Mouse (Mus musculus) MEL (cell line): ENCODE data around the gene Trim67. TPM values are rescaled to one million over a fixed set of nuclear protein-coding genes. Genes with fewer than 3 reads are reported as not detected.

Experiments
- DNase-seq: peaks from one replicate; pipeline ENCODE4 v3.0.0; 2011; ENCODE audit warnings: low read depth, low spot score
- H3K27ac ChIP-seq: 2 replicates; pipeline ENCODE4 v1.5.1; 2012; ENCODE audit warnings: low read depth, mild to moderate bottlenecking, control low read depth, low read length, moderate library complexity; ENCODE audit not compliant: control insufficient read depth
- H3K27me3 ChIP-seq, 2 experiments: fragments of 150-350 bp in 1 of 2; sonication (generic) in 1 of 2; 2 replicates each; pipeline ENCODE4 v1.6.1; 2012; ENCODE audit warnings: low read length in 2 of 2, mild to moderate bottlenecking in 2 of 2, improper control_type of control experiment in 1 of 2, moderate library complexity in 1 of 2; ENCODE audit not compliant: insufficient read depth in 2 of 2, control insufficient read depth in 1 of 2
- H3K36me3 ChIP-seq, 2 experiments: 2 replicates each; pipeline ENCODE4 v1.6.1; 2012 to 2014; ENCODE audit warnings: low read length in 2 of 2, improper control_type of control experiment in 1 of 2, inconsistent platforms in 1 of 2, mild to moderate bottlenecking in 1 of 2; ENCODE audit not compliant: insufficient read depth in 2 of 2, control insufficient read depth in 1 of 2
- H3K4me1 ChIP-seq, 2 experiments: fragments of 150-350 bp in 1 of 2; sonication (generic) in 1 of 2; 2 replicates each; pipeline ENCODE4 v1.6.1; 2012; ENCODE audit warnings: low read length in 2 of 2, improper control_type of control experiment in 1 of 2, mild to moderate bottlenecking in 1 of 2; ENCODE audit not compliant: insufficient read depth in 2 of 2, control insufficient read depth in 1 of 2
- H3K4me3 ChIP-seq, 2 experiments: fragments of 150-350 bp in 1 of 2; sonication (generic) in 1 of 2; 2 replicates each; pipeline ENCODE4 v1.5.1; 2012; ENCODE audit warnings: low read depth in 2 of 2, low read length in 2 of 2, mild to moderate bottlenecking in 2 of 2, moderate library complexity in 2 of 2, control low read depth in 1 of 2, improper control_type of control experiment in 1 of 2; ENCODE audit not compliant: control insufficient read depth in 1 of 2, insufficient read depth in 1 of 2
- H3K79me2 ChIP-seq: 2 replicates; pipeline ENCODE4 v1.6.1; 2012; ENCODE audit warnings: mild to moderate bottlenecking, low read length, moderate library complexity; ENCODE audit not compliant: control insufficient read depth, poor library complexity, insufficient read depth
- H3K9ac ChIP-seq: 2 replicates; pipeline ENCODE4 v1.6.1; 2012; ENCODE audit warnings: low read depth, mild to moderate bottlenecking, control low read depth, low read length, moderate library complexity; ENCODE audit not compliant: control insufficient read depth, poor library complexity, severe bottlenecking
- H3K9me3 ChIP-seq: fragments of 150-350 bp; sonication (generic); replicated peaks from 2 replicates; pipeline ENCODE4 v1.6.1; 2012; ENCODE audit warnings: mild to moderate bottlenecking, low read length, improper control_type of control experiment, moderate library complexity; ENCODE audit not compliant: insufficient read depth
- CHD1 ChIP-seq: IDR thresholded peaks from 2 replicates; pipeline ENCODE4 v1.6.1; 2012; ENCODE audit warnings: low read depth, mild to moderate bottlenecking, inconsistent platforms, low read length, improper control_type of control experiment
- E2F4 ChIP-seq: IDR thresholded peaks from 2 replicates; pipeline ENCODE4 v1.6.1; 2011; ENCODE audit warnings: low read depth, low read length, improper control_type of control experiment, borderline replicate concordance
- GABPA ChIP-seq: IDR thresholded peaks from 2 replicates; pipeline ENCODE4 v1.6.1; 2012; ENCODE audit warnings: low read depth, mild to moderate bottlenecking, inconsistent platforms, low read length, improper control_type of control experiment, moderate library complexity
- GATA1 ChIP-seq: IDR thresholded peaks from 2 replicates; pipeline ENCODE4 v1.6.1; 2011; ENCODE audit warnings: low read depth, low read length, improper control_type of control experiment
- JUND ChIP-seq: IDR thresholded peaks from 2 replicates; pipeline ENCODE4 v1.6.1; 2011; ENCODE audit warnings: low read depth, mild to moderate bottlenecking, improper control_type of control experiment, low read length
- KAT2A ChIP-seq: conservative IDR thresholded peaks from 2 replicates; pipeline ENCODE4 v1.6.1; 2012; ENCODE audit warnings: low read depth, low read length, improper control_type of control experiment, inconsistent platforms
- MAX ChIP-seq: IDR thresholded peaks from 2 replicates; pipeline ENCODE4 v1.6.1; 2011; ENCODE audit warnings: low read length, improper control_type of control experiment
- MXI1 ChIP-seq: IDR thresholded peaks from 2 replicates; pipeline ENCODE4 v1.6.1; 2011; ENCODE audit warnings: mild to moderate bottlenecking, low read depth, low read length, improper control_type of control experiment
- MYC ChIP-seq: IDR thresholded peaks from 2 replicates; pipeline ENCODE4 v1.6.1; 2011; ENCODE audit warnings: low read depth, mild to moderate bottlenecking, low read length, improper control_type of control experiment, moderate library complexity
- NELFE ChIP-seq: IDR thresholded peaks from 2 replicates; pipeline ENCODE4 v1.6.1; 2011; ENCODE audit warnings: low read depth, low read length, improper control_type of control experiment
- POLR2AphosphoS5 ChIP-seq: IDR thresholded peaks from 2 replicates; pipeline ENCODE4 v1.6.1; 2012; ENCODE audit warnings: low read depth, borderline replicate concordance, mild to moderate bottlenecking, inconsistent platforms, low read length, moderate library complexity, mixed read lengths
- RAD21 ChIP-seq: IDR thresholded peaks from 2 replicates; pipeline ENCODE4 v1.6.1; 2011; ENCODE audit warnings: mild to moderate bottlenecking, low read depth, low read length, improper control_type of control experiment
- RCOR1 ChIP-seq: IDR thresholded peaks from 2 replicates; pipeline ENCODE4 v1.6.1; 2012; ENCODE audit warnings: low read depth, mild to moderate bottlenecking, inconsistent platforms, low read length, improper control_type of control experiment
- SIN3A ChIP-seq: IDR thresholded peaks from 2 replicates; pipeline ENCODE4 v1.6.1; 2012; ENCODE audit warnings: low read length, improper control_type of control experiment, inconsistent platforms
- TAL1 ChIP-seq: IDR thresholded peaks from 2 replicates; pipeline ENCODE4 v1.6.1; 2012; ENCODE audit warnings: mild to moderate bottlenecking, inconsistent platforms, low read length, moderate library complexity, mixed read lengths
- TBP ChIP-seq: IDR thresholded peaks from 2 replicates; pipeline ENCODE4 v1.8.0; 2011; ENCODE audit warnings: low read depth, low read length, improper control_type of control experiment
- USF1 ChIP-seq: IDR thresholded peaks from 2 replicates; pipeline ENCODE4 v1.6.1; 2014; ENCODE audit warnings: low read depth, mild to moderate bottlenecking, inconsistent platforms, low read length, improper control_type of control experiment, moderate library complexity
- USF2 ChIP-seq, 2 experiments: IDR thresholded peaks; 2 replicates each; pipeline ENCODE4 v1.6.1; 2011 to 2012; ENCODE audit warnings: improper control_type of control experiment in 2 of 2, low read length in 2 of 2, borderline replicate concordance in 1 of 2, inconsistent platforms in 1 of 2, low read depth in 1 of 2, mild to moderate bottlenecking in 1 of 2; ENCODE audit not compliant: insufficient read depth in 1 of 2
- ZC3H11A ChIP-seq: IDR thresholded peaks from 2 replicates; pipeline ENCODE4 v1.6.1; 2012; ENCODE audit warnings: low read depth, mild to moderate bottlenecking, inconsistent platforms, low read length, improper control_type of control experiment
- ZKSCAN1 ChIP-seq: IDR thresholded peaks from 2 replicates; pipeline ENCODE4 v1.6.1; 2012; ENCODE audit warnings: low read depth, mild to moderate bottlenecking, inconsistent platforms, low read length, improper control_type of control experiment, moderate library complexity
- ZMIZ1 ChIP-seq: IDR thresholded peaks from 2 replicates; pipeline ENCODE4 v1.6.1; 2012; ENCODE audit warnings: low read depth, mild to moderate bottlenecking, inconsistent platforms, low read length, improper control_type of control experiment, moderate library complexity
- ZNF384 ChIP-seq: IDR thresholded peaks from 2 replicates; pipeline ENCODE4 v1.6.1; 2012; ENCODE audit warnings: low read depth, mild to moderate bottlenecking, inconsistent platforms, low read length, improper control_type of control experiment
- polyA plus RNA-seq, 2 experiments: library from polyadenylated mRNA; stranded (reverse) in 1 of 2; unstranded in 1 of 2; fragments of >175 nt in 1 of 2; fragments of >200 nt in 1 of 2; gene quantifications; 2 replicates each; pipeline versions ENCODE4 v1.2.1 to v1.2.4; 2012; ENCODE audit warnings: low replicate concordance in 2 of 2, low read depth in 1 of 2; ENCODE audit not compliant: insufficient read length in 2 of 2, insufficient read depth in 1 of 2, missing spikeins in 1 of 2
- total RNA-seq: library from RNA; depleted of rRNA; stranded (reverse); fragments of 300-350 nt; gene quantifications from 2 replicates; pipeline ENCODE4 v1.2.3, GENCODE M21; 2012

The Trim67 gene
- total and polyA plus RNA-seq, 3 experiments: 0.06 TPM; not detected in 2

- no peak for DNase-seq
- peaks cover 0 to 3% of the 10 kb centered on the region in 2 experiments; a peak in 1 of 4 replicates for H3K4me1 ChIP-seq
- H3K9ac ChIP-seq: no peak overlapping the region
- H3K27me3 ChIP-seq: no peaks in the 10 kb centered on the region
- TF ChIP-seq USF2 (IDR thresholded peaks at IDR 0.05; ENCODE audit: borderline replicate concordance in 1 of 2, insufficient read depth in 1 of 2, low read depth in 1 of 2, low read length in 2 of 2) (no peak), TBP (no peak), POLR2AphosphoS5 (no peak), MXI1 (no peak), MAX (no peak), GATA1 (no peak), MYC (no peak)
- H3K4me3 ChIP-seq: no peak overlapping the region
- H3K27ac ChIP-seq: no peak overlapping the region
- no peaks in the 10 kb centered on the region for H3K79me2 ChIP-seq
- no peaks in the 10 kb centered on the region for H3K36me3 ChIP-seq
- H3K9me3 ChIP-seq: no peaks in the 10 kb centered on the region
Measured at GRCm38 (mm10) chr8:124830050-124830449, 37.2 kb downstream of the Trim67 start.

GRCm38 (mm10) chr8:124831531-124831930 lies 38.6 kb downstream of the Trim67 start:
- DNase-seq: peak; percentile 16
- Histone ChIP-seq H3K4me1 (peaks cover 0 to 3% of the 10 kb centered on the region in 2 experiments; a peak in 1 of 4 replicates), H3K27ac (no peak overlapping the region), H3K36me3 (no peaks in the 10 kb centered on the region), H3K4me3 (no peak overlapping the region), H3K9ac (no peak overlapping the region), H3K27me3 (no peaks in the 10 kb centered on the region)
- no peak for TF ChIP-seq ZMIZ1
- no peak for TF ChIP-seq TAL1
- TF ChIP-seq E2F4: no peak
- no peak for TF ChIP-seq RCOR1
- TF ChIP-seq GABPA: no peak
- TF ChIP-seq RAD21: no peak
- no peak for TF ChIP-seq MAX
- no peak for TF ChIP-seq SIN3A
- TF ChIP-seq ZC3H11A: no peak
- no peak for TF ChIP-seq ZNF384
- no peak for TF ChIP-seq USF1
- no peak for TF ChIP-seq ZKSCAN1
- TF ChIP-seq NELFE: no peak
- no peak for TF ChIP-seq CHD1
- no peak for TF ChIP-seq KAT2A
- TF ChIP-seq JUND: no peak
- TF ChIP-seq, all 39 proteins: peak for 0
- H3K9me3 ChIP-seq: no peaks in the 10 kb centered on the region
- no peaks in the 10 kb centered on the region for H3K79me2 ChIP-seq
